Mouse (Mus musculus) thymus, adult 2 months (tissue): ENCODE results near the gene Fgf12. TPM values are rescaled to one million over a fixed set of nuclear protein-coding genes. Genes with fewer than 3 reads are reported as not detected.

Source experiments
- DNase-seq: peaks from one replicate; pipeline ENCODE4 v3.0.0; 2021
- H3K27ac ChIP-seq: fragments of 200-500 bp; 2 replicates; pipeline ENCODE4 v1.5.1; 2012; ENCODE audit warnings: low read length, control low read depth; ENCODE audit not compliant: control insufficient read depth, insufficient read depth
- H3K27me3 ChIP-seq: fragments of 200-500 bp; 2 replicates; pipeline ENCODE4 v1.6.1; 2012; ENCODE audit warnings: mild to moderate bottlenecking, low read length, moderate library complexity, mixed read lengths; ENCODE audit not compliant: control insufficient read depth, insufficient read depth
- H3K36me3 ChIP-seq: fragments of 200-500 bp; 2 replicates; pipeline ENCODE4 v1.6.1; 2012; ENCODE audit warnings: mild to moderate bottlenecking, low read length, moderate library complexity; ENCODE audit not compliant: control insufficient read depth, insufficient read depth
- H3K4me1 ChIP-seq: fragments of 200-500 bp; replicated peaks from 2 replicates; pipeline ENCODE4 v1.6.1; 2012; ENCODE audit warnings: low read length; ENCODE audit not compliant: control insufficient read depth, insufficient read depth
- H3K4me3 ChIP-seq: fragments of 200-500 bp; 2 replicates; pipeline ENCODE4 v1.5.1; 2012; ENCODE audit warnings: mild to moderate bottlenecking, low read length, control low read depth, moderate library complexity; ENCODE audit not compliant: control insufficient read depth, insufficient read depth
- CTCF ChIP-seq: fragments of 200-500 bp; IDR thresholded peaks from 2 replicates; pipeline ENCODE4 v1.5.1; 2012; ENCODE audit warnings: mild to moderate bottlenecking, control low read depth, low read length, moderate library complexity, borderline replicate concordance; ENCODE audit not compliant: control insufficient read depth, poor library complexity, insufficient read depth; ENCODE audit errors: extremely low read depth
- POLR2A ChIP-seq: fragments of 200-500 bp; IDR thresholded peaks from 2 replicates; pipeline ENCODE4 v1.6.1; 2012; ENCODE audit warnings: mild to moderate bottlenecking, low read length, control low read depth, moderate library complexity; ENCODE audit not compliant: control insufficient read depth, poor library complexity, insufficient read depth; ENCODE audit errors: extremely low read depth
- WGBS: fragments of 180-500 bp; shearing (Covaris S2); methylation state at CpG from one replicate; pipeline ENCODE4 v1.1.7; 2018; 5-methylcytosine and 5-hydroxymethylcytosine counted together
- polyA plus RNA-seq: library from polyadenylated mRNA; depleted of rRNA; stranded (reverse); fragments of >200 nt; gene quantifications from 2 replicates; pipeline ENCODE4 v1.2.3, GENCODE M21; 2012

Gene Fgf12
- polyA plus RNA-seq, 1 experiment: 0.65 TPM

GRCm38 (mm10) chr16:28652640-28653039, 100.2 kb downstream of the Fgf12 start:
- no peak for DNase-seq
- 91% methylated on average over 10 of the region's 10 CpGs for WGBS
- Histone ChIP-seq H3K4me1 (no peaks in the 10 kb centered on the region), H3K36me3 (no peaks in the 10 kb centered on the region), H3K27ac (no peak overlapping the region), H3K27me3 (no peaks in the 10 kb centered on the region), H3K4me3 (no peak overlapping the region)
- TF ChIP-seq CTCF (no peak), POLR2A (no peak)

GRCm38 (mm10) chr16:28650589-28650988, 102.3 kb downstream of the Fgf12 start:
- H3K27ac ChIP-seq: no peak overlapping the region
- whole genome bisulfite sequencing: 80% methylated on average over 3 of the region's 3 CpGs
- TF ChIP-seq POLR2A (no peak), CTCF (no peak)
- no peak for DNase-seq
- no peaks in the 10 kb centered on the region for H3K36me3 ChIP-seq
- H3K27me3 ChIP-seq: no peaks in the 10 kb centered on the region
- H3K4me1 ChIP-seq: no peaks in the 10 kb centered on the region
- H3K4me3 ChIP-seq: no peak overlapping the region

- Histone ChIP-seq H3K4me3 (no peak overlapping the region), H3K36me3 (no peaks in the 10 kb centered on the region), H3K27me3 (no peaks in the 10 kb centered on the region), H3K4me1 (no peaks in the 10 kb centered on the region), H3K27ac (no peak overlapping the region)
- TF ChIP-seq CTCF: no peak
- DNase-seq: no peak
- WGBS: 98% methylated on average over 3 of the region's 3 CpGs
These were observed 107.8 kb downstream of the Fgf12 start for GRCm38 (mm10) chr16:28645030-28645429.

- Histone ChIP-seq H3K4me3 (no peak overlapping the region), H3K36me3 (no peaks in the 10 kb centered on the region), H3K27me3 (no peaks in the 10 kb centered on the region), H3K27ac (no peak overlapping the region), H3K4me1 (no peaks in the 10 kb centered on the region)
- no peak for DNase-seq
- TF ChIP-seq CTCF (no peak), POLR2A (no peak)
- WGBS: 96% methylated on average over 5 of the region's 5 CpGs
These were observed 121.1 kb downstream of the Fgf12 start for GRCm38 (mm10) chr16:28631721-28632120.

- WGBS: 90% methylated on average over 11 of the region's 11 CpGs
- no peak overlapping the region for H3K27ac ChIP-seq
- no peaks in the 10 kb centered on the region for H3K27me3 ChIP-seq
- no peak overlapping the region for H3K4me3 ChIP-seq
- DNase-seq: no peak
- no peaks in the 10 kb centered on the region for H3K36me3 ChIP-seq
- no peak for TF ChIP-seq CTCF
- TF ChIP-seq POLR2A: no peak
- no peaks in the 10 kb centered on the region for H3K4me1 ChIP-seq
These were observed 121.9 kb downstream of the Fgf12 start for GRCm38 (mm10) chr16:28630771-28631484.

- Histone ChIP-seq H3K4me3 (no peak overlapping the region), H3K36me3 (no peaks in the 10 kb centered on the region), H3K27me3 (no peaks in the 10 kb centered on the region), H3K4me1 (no peaks in the 10 kb centered on the region), H3K27ac (no peak overlapping the region)
- TF ChIP-seq CTCF: no peak
- TF ChIP-seq POLR2A: no peak
- no peak for DNase-seq
- WGBS: 91% methylated on average over 6 of the region's 6 CpGs
These were observed 126.6 kb downstream of the Fgf12 start for GRCm38 (mm10) chr16:28626259-28626658.

- no peak for TF ChIP-seq POLR2A
- no peak for TF ChIP-seq CTCF
- Histone ChIP-seq H3K4me1 (no peaks in the 10 kb centered on the region), H3K36me3 (no peaks in the 10 kb centered on the region), H3K4me3 (no peak overlapping the region), H3K27ac (no peak overlapping the region), H3K27me3 (no peaks in the 10 kb centered on the region)
- DNase-seq: no peak
- WGBS: 81% methylated on average over 5 of the region's 5 CpGs
These were observed 127.2 kb downstream of the Fgf12 start for GRCm38 (mm10) chr16:28625689-28626088.
